Mouse (Mus musculus) heart, adult 2 months (tissue): Measurements from ENCODE around the gene 4933434E20Rik.

Experiments used
- CTCF ChIP-seq: fragments of 200-600 bp; IDR thresholded peaks from 2 replicates; pipeline ENCODE4 v1.8.1; 2022; ENCODE audit warnings: antibody characterized with exemption, mild to moderate bottlenecking, moderate library complexity
- POLR2A ChIP-seq: fragments of 200-500 bp; IDR thresholded peaks from 2 replicates; pipeline ENCODE4 v1.6.1; 2011; ENCODE audit warnings: mild to moderate bottlenecking, low read depth, low read length, control low read depth; ENCODE audit not compliant: insufficient read depth

- TF ChIP-seq CTCF (peak; percentile 97), POLR2A (no peak)
Measured at GRCm38 (mm10) chr3:90065553-90065952, 14.1 kb downstream of the 4933434E20Rik start.
